Mouse (Mus musculus) embryonic facial prominence, embryonic 10.5 days (tissue): ENCODE results near the gene Etd. TPM values are rescaled to one million over a fixed set of nuclear protein-coding genes. Genes with fewer than 3 reads are reported as not detected.
"Not testable (repeated sequence)": the region's sequence is repeated elsewhere in the genome, so short reads cannot be mapped to it uniquely, and the experiment has no call there.

Experiments
- DNase-seq: peaks from one replicate; pipeline ENCODE4 v3.0.0-alpha.2; 2017; ENCODE audit warnings: low spot score
- H3K27ac ChIP-seq: fragments of 300-500 bp; sonication (generic); replicated peaks from 2 replicates; pipeline ENCODE4 v1.5.1; 2016; ENCODE audit warnings: mild to moderate bottlenecking
- H3K27me3 ChIP-seq: fragments of 300-500 bp; sonication (generic); replicated peaks from 2 replicates; pipeline ENCODE4 v1.6.1; 2016; ENCODE audit warnings: low read depth, mild to moderate bottlenecking; ENCODE audit not compliant: poor library complexity, severe bottlenecking
- H3K36me3 ChIP-seq: fragments of 300-500 bp; sonication (generic); replicated peaks from 2 replicates; pipeline ENCODE4 v1.6.1; 2016; ENCODE audit warnings: mild to moderate bottlenecking, moderate library complexity
- H3K4me1 ChIP-seq: fragments of 300-500 bp; sonication (generic); 2 replicates; pipeline ENCODE4 v1.6.1; 2016
- H3K4me3 ChIP-seq: fragments of 300-500 bp; sonication (generic); 2 replicates; pipeline ENCODE4 v1.5.1; 2016; ENCODE audit warnings: mild to moderate bottlenecking, moderate library complexity
- H3K9me3 ChIP-seq: fragments of 300-500 bp; sonication (generic); 2 replicates; pipeline ENCODE4 v1.6.1; 2016; ENCODE audit warnings: mild to moderate bottlenecking
- WGBS: fragments of 180-500 bp; shearing (Covaris S2); methylation state at CpG from one replicate; pipeline ENCODE4 v1.1.7; 2016; 5-methylcytosine and 5-hydroxymethylcytosine counted together
- polyA plus RNA-seq: library from polyadenylated mRNA; unstranded; fragments of >200 nt; fragmentation: Nextera tagmentation; extraction: Ambion mirVana; gene quantifications from 2 replicates; pipeline ENCODE4 v1.2.1, GENCODE M21; 2016

Gene Etd
- polyA plus RNA-seq = not detected in 2 replicates

DNA sequence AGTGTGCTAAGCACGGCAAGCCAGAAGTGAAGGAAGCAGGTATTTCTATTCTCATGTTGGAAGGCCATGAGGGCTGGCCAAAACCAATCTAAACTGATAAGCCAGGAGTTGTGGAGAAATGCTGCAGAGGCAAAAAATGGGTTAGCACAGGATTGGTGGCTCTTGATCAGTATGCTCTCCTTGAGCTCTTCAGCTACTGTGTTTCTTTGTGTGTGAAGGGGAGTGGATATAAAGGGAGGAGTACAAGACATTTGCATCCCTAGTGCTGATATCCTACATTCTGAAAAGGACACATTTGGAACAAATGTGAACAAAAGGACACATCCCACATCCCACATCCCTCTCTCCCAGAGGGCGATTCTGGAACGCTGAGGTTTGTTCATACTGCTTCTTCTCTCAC lies at the start of gene Etd:
Etd (plus strand) TSS at position 301 of the 400 bp plus-strand sequence.
- 90% methylated on average over 3 of the region's 3 CpGs for WGBS
- Histone ChIP-seq H3K27me3 (no peaks in the 10 kb centered on the region), H3K4me3 (no peak within 1 kb of the TSS), H3K27ac (no peak within 1 kb of the TSS), H3K36me3 (no peaks in the 10 kb centered on the region), H3K9me3 (no peaks in the 10 kb centered on the region), H3K4me1 (no peaks in the 10 kb centered on the region)
- DNase-seq = no peak

DNA sequence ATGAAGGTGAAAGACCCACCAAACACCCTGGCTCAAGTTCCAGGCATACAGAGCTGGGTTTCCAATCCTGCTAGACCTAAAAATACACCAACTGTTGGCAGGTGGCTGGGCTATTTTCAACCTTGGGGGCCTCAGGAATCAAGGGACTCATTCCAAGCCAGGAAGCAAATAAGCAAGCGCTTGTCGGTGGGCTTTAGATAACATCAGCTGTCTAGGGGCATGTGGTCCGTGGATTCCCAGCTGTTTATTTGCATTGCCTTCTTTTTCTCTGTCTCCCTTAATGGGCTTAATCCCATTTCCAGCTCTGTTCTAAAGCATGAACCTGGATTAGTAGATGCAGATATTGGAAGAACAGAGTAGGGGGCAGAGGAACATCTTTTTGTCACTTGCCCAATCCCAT lies 48.4 kb upstream of the Etd start:
- Histone ChIP-seq H3K4me3 (no peak overlapping the region), H3K36me3 (no peaks in the 10 kb centered on the region), H3K27me3 (no peaks in the 10 kb centered on the region), H3K27ac (no peak overlapping the region), H3K4me1 (no peaks in the 10 kb centered on the region), H3K9me3 (no peaks in the 10 kb centered on the region)
- WGBS = 70% methylated on average over 3 of the region's 3 CpGs
- no peak for DNase-seq

DNA sequence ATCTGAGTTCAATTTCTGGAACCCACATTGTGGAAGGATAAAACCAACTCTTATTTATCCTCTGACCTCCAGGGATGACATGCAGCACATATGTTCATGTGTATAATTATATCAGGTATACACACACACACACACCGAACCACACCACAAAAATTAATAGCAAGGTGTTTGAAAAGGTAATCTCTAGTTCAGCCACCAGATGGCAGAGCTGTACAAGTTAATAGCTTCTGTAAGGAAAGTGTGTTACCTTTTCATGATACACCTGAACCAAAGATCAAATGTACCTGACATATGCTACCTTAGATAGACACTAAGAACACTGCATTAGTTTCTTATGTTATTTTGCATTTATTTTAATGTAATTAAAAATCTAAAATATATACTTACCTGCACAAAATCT lies 1.8 kb upstream of the Etd start:
- Histone ChIP-seq H3K4me1 (no peaks in the 10 kb centered on the region), H3K27ac (no peak overlapping the region), H3K36me3 (no peaks in the 10 kb centered on the region), H3K9me3 (no peaks in the 10 kb centered on the region), H3K27me3 (no peaks in the 10 kb centered on the region), H3K4me3 (no peak overlapping the region)
- 84% methylated on average over 1 of the region's 1 CpGs for WGBS
- no peak for DNase-seq

DNA sequence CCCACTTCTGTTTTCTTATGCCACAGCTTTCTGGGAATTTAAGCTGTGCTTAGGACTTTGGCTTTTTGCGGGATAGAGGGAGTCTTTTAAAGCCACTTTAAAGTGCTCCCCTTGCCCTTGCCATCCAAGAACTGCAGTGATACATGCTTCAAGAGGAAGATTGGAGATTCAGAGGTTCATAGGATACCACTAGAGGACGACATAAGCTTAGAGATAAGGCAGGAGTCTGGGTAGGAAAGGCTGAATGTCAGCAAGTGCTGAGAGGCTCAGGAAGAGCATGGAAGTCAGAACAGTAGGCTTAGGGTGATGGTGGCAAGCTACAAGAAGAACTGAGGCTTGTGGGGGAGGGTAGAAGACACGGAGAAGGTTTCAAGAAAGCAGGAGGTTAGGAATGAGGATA lies 24.9 kb downstream of the Etd start:
- DNase-seq = no peak
- WGBS = 43% methylated on average over 3 of the region's 3 CpGs

DNA sequence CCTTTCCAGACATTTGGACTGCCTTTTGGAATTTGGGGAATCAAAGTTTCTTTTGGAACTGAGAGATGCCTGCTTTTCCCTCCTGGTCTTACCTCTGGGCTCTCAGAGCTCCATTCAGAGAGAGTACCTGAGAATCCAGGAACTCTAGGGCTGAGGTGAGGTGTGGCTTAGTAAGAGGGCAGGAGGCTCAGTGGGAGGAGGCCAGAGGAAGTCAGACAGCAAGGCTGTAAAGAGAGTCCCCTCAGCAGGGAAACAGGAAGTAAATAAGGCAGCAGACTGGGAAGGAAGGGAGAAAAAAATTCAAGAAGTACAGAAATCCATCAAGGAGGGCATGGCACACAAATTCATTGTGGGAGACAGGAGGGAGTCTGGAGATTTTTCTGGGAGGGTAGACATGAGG lies 29.5 kb downstream of the Etd start:
- H3K4me3 ChIP-seq, DNase-seq, H3K4me1 ChIP-seq, H3K9me3 ChIP-seq, H3K36me3 ChIP-seq, H3K27ac ChIP-seq: not testable (repeated sequence)
- H3K27me3 ChIP-seq = peaks cover 11% of the 10 kb centered on the region; the same call in 1 of the 2 replicates

More for the DNA sequence above, 24.9 kb downstream of the Etd start:
- H3K36me3 ChIP-seq = no peaks in the 10 kb centered on the region
- peaks cover 4% of the 10 kb centered on the region; the same call in 1 of the 2 replicates for H3K27me3 ChIP-seq
- no peaks in the 10 kb centered on the region for H3K4me1 ChIP-seq
- no peak overlapping the region for H3K27ac ChIP-seq
- H3K4me3 ChIP-seq = no peak overlapping the region
- H3K9me3 ChIP-seq = no peaks in the 10 kb centered on the region

Other genes starting within 250 kb of the Etd start
- gene Plac1, start 194.8 kb upstream of the Etd start, polyA plus RNA-seq = 4.1 and 4.8 TPM in 2 replicates
- gene Fam122b, start 165.1 kb upstream of the Etd start, polyA plus RNA-seq = 6.7 and 7.8 TPM in 2 replicates
- not detected in 2 replicates for gene Fam122c, start 161.5 kb upstream of the Etd start, polyA plus RNA-seq
- 37.8 and 44.5 TPM in 2 replicates for gene Mospd1, start 64.4 kb upstream of the Etd start, polyA plus RNA-seq
- 25.0 and 26.3 TPM in 2 replicates for gene Rtl8c, start 173.1 kb downstream of the Etd start, polyA plus RNA-seq
- gene Gm14597, start 174.1 kb downstream of the Etd start, polyA plus RNA-seq = not detected in 2 replicates
- 44.2 and 50.6 TPM in 2 replicates for gene Rtl8a, start 208.8 kb downstream of the Etd start, polyA plus RNA-seq
- gene Rtl8b, start 235.5 kb downstream of the Etd start, polyA plus RNA-seq = 46.4 and 47.1 TPM in 2 replicates